Mouse (Mus musculus) liver, embryonic 14.5 days (tissue): ENCODE measurements around the gene Synj2. TPM values are rescaled to one million over a fixed set of nuclear protein-coding genes. Genes with fewer than 3 reads are reported as not detected.

Experiments used
- ATAC-seq: fragments of 200-750 bp; cut with Nextera tagmentation; 2 replicates; pipeline ENCODE4 v1.8.0; 2017; ENCODE audit warnings: moderate number of reproducible peaks, mild to moderate bottlenecking, moderate library complexity; ENCODE audit not compliant: insufficient read depth
- DNase-seq, 3 experiments: peaks; one replicate each; pipeline ENCODE4 v3.0.0-alpha.2; 2012 to 2013; ENCODE audit warnings: low read depth in 3 of 3, low spot score in 3 of 3
- H3K27ac ChIP-seq: fragments of 300-500 bp; sonication (generic); 2 replicates; pipeline ENCODE4 v1.5.1; 2014; ENCODE audit warnings: moderate library complexity, mild to moderate bottlenecking, control low read depth, inconsistent platforms
- H3K27me3 ChIP-seq: fragments of 300-500 bp; sonication (generic); 2 replicates; pipeline ENCODE4 v1.6.1; 2014; ENCODE audit warnings: mild to moderate bottlenecking, low read length, moderate library complexity; ENCODE audit not compliant: control insufficient read depth, insufficient read depth
- H3K36me3 ChIP-seq: fragments of 300-500 bp; sonication (generic); replicated peaks from 2 replicates; pipeline ENCODE4 v1.6.1; 2014; ENCODE audit warnings: low read depth; ENCODE audit not compliant: control insufficient read depth, insufficient read depth
- H3K4me1 ChIP-seq, 2 experiments: fragments of 200-500 bp in 1 of 2; fragments of 300-500 bp in 1 of 2; sonication (generic) in 1 of 2; replicated peaks; 2 replicates each; pipeline ENCODE4 v1.6.1; 2012 to 2014; ENCODE audit warnings: antibody characterized with exemption in 1 of 2, inconsistent platforms in 1 of 2, low read length in 1 of 2; ENCODE audit not compliant: control insufficient read depth in 2 of 2, insufficient read depth in 2 of 2
- H3K4me2 ChIP-seq: fragments of 300-500 bp; sonication (generic); 2 replicates; pipeline ENCODE4 v1.6.1; 2014; ENCODE audit warnings: low read depth, mild to moderate bottlenecking, control low read depth, moderate library complexity
- H3K4me3 ChIP-seq, 2 experiments: fragments of 200-500 bp in 1 of 2; fragments of 300-500 bp in 1 of 2; sonication (generic) in 1 of 2; 2 replicates each; pipeline ENCODE4 v1.5.1; 2012 to 2014; ENCODE audit warnings: low read depth in 2 of 2, low read length in 2 of 2, mild to moderate bottlenecking in 2 of 2, control low read depth in 1 of 2, inconsistent platforms in 1 of 2, moderate library complexity in 1 of 2; ENCODE audit not compliant: insufficient read depth in 1 of 2
- H3K9ac ChIP-seq: fragments of 300-500 bp; sonication (generic); replicated peaks from 2 replicates; pipeline ENCODE4 v1.6.1; 2014; ENCODE audit warnings: mild to moderate bottlenecking, control low read depth, moderate library complexity
- H3K9me3 ChIP-seq: fragments of 300-500 bp; sonication (generic); 2 replicates; pipeline ENCODE4 v1.6.1; 2016; ENCODE audit warnings: low read length, mixed read lengths; ENCODE audit not compliant: control insufficient read depth
- CTCF ChIP-seq: IDR thresholded peaks from 2 replicates; pipeline ENCODE4 v1.5.1; 2016; ENCODE audit warnings: antibody characterized with exemption, low read depth, control low read depth
- EP300 ChIP-seq: IDR thresholded peaks from 2 replicates; pipeline ENCODE4 v1.6.1; 2016; ENCODE audit warnings: antibody characterized with exemption, low read depth
- WGBS: fragments of 180-500 bp; shearing (Covaris S2); extraction: QIAGEN DNeasy Blood & Tissue Kit; methylation state at CpG from one replicate; pipeline ENCODE4 v1.1.7; 2014; ENCODE audit not compliant: insufficient replicate concordance; 5-methylcytosine and 5-hydroxymethylcytosine counted together
- polyA plus RNA-seq, 2 experiments: library from polyadenylated mRNA; depleted of rRNA in 1 of 2; stranded (reverse) in 1 of 2; unstranded in 1 of 2; fragments of >200 nt; fragmentation: Nextera tagmentation in 1 of 2; extraction: Ambion mirVana in 1 of 2; gene quantifications; 2 replicates each; pipeline versions ENCODE4 v1.2.1 to v1.2.3; 2012 to 2014

Synj2 gene
- polyA plus RNA-seq, 2 experiments = 1.6 to 1.9 TPM

GRCm38 (mm10) chr17:5952455-5952854, 11.4 kb downstream of the Synj2 start:
- TF ChIP-seq EP300 (no peak), CTCF (no peak)
- Histone ChIP-seq H3K9me3 (no peaks in the 10 kb centered on the region), H3K4me1 (no peaks in the 10 kb centered on the region; a peak in 1 of 4 replicates), H3K27ac (no peak overlapping the region), H3K36me3 (no peaks in the 10 kb centered on the region), H3K27me3 (no peaks in the 10 kb centered on the region), H3K4me2 (no peak overlapping the region), H3K4me3 (no peak overlapping the region), H3K9ac (no peak overlapping the region)
- DNase-seq (no peak), ATAC-seq (no peak)
- 69% methylated on average over 4 of the region's 4 CpGs for WGBS

DNA sequence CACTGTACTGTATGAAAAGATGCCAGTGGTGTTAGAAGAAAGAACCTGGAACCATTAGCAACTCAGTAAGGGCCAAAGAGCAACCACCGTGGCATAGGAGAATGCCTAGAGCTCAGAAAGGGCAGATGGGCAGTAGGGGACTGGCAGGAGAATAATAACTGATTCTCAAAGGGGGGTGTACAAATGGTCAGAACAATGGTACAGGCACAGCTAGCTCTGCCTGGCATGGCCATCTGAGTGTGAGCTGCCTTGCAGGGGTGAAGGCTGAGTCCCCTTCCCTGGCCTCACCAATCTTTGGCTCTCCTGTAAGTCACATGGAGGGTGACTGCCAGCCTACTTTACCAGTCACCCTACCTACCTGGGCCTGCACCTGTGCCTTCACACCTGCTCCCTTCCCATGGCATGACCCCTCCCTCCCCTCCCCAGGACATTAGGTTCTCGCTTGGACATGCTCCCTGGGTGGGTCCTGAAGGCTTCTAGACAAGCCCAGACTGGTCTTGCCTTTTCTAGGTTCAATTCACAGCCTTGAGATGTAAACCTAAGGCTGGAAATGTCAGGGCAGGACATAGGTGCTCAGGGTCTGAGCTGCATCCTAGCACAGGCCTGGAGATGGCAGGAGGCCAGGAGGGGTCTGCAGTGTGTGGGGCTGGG, 15.4 kb downstream of the Synj2 start:
- no peak overlapping the region for H3K9ac ChIP-seq
- H3K27ac ChIP-seq = no peak overlapping the region
- DNase-seq = no peak
- H3K36me3 ChIP-seq = no peaks in the 10 kb centered on the region
- no peak for ATAC-seq
- 47% methylated on average over 2 of the region's 2 CpGs for WGBS
- H3K9me3 ChIP-seq = no peaks in the 10 kb centered on the region
- no peak for TF ChIP-seq EP300
- no peak for TF ChIP-seq CTCF
- no peak overlapping the region for H3K4me3 ChIP-seq
- no peak overlapping the region for H3K4me2 ChIP-seq
- H3K4me1 ChIP-seq = no peaks in the 10 kb centered on the region; a peak in 1 of 4 replicates
- no peaks in the 10 kb centered on the region for H3K27me3 ChIP-seq

- TF ChIP-seq CTCF (no peak), EP300 (no peak)
- Histone ChIP-seq H3K27ac (no peak overlapping the region), H3K4me3 (no peak overlapping the region), H3K36me3 (no peaks in the 10 kb centered on the region), H3K9ac (no peak overlapping the region), H3K9me3 (no peaks in the 10 kb centered on the region), H3K4me1 (no peaks in the 10 kb centered on the region; a peak in 1 of 4 replicates), H3K4me2 (no peak overlapping the region), H3K27me3 (no peaks in the 10 kb centered on the region)
- WGBS = 41% methylated on average over 3 of the region's 3 CpGs
- no peak for ATAC-seq
- no peak for DNase-seq
These were observed 16.0 kb downstream of the Synj2 start for GRCm38 (mm10) chr17:5957097-5957496.

- H3K36me3 ChIP-seq = no peaks in the 10 kb centered on the region
- H3K4me1 ChIP-seq = no peaks in the 10 kb centered on the region; a peak in 1 of 4 replicates
- no peaks in the 10 kb centered on the region for H3K9me3 ChIP-seq
- no peak for DNase-seq
- H3K4me3 ChIP-seq = no peak overlapping the region
- WGBS = 65% methylated on average over 5 of the region's 5 CpGs
- no peak for ATAC-seq
- TF ChIP-seq CTCF (no peak), EP300 (no peak)
- no peaks in the 10 kb centered on the region for H3K27me3 ChIP-seq
- H3K4me2 ChIP-seq = no peak overlapping the region
- H3K9ac ChIP-seq = no peak overlapping the region
- no peak overlapping the region for H3K27ac ChIP-seq
These were observed 17.1 kb downstream of the Synj2 start for GRCm38 (mm10) chr17:5958229-5958628.

- no peaks in the 10 kb centered on the region for H3K27me3 ChIP-seq
- TF ChIP-seq CTCF = no peak
- no peak for TF ChIP-seq EP300
- no peak for DNase-seq
- no peak overlapping the region for H3K4me2 ChIP-seq
- no peaks in the 10 kb centered on the region for H3K36me3 ChIP-seq
- H3K9ac ChIP-seq = no peak overlapping the region
- no peaks in the 10 kb centered on the region; a peak in 1 of 4 replicates for H3K4me1 ChIP-seq
- H3K27ac ChIP-seq = no peak overlapping the region
- no peaks in the 10 kb centered on the region for H3K9me3 ChIP-seq
- 72% methylated on average over 10 of the region's 10 CpGs for WGBS
- no peak overlapping the region for H3K4me3 ChIP-seq
- ATAC-seq = no peak
These were observed 17.6 kb downstream of the Synj2 start for GRCm38 (mm10) chr17:5958636-5959035.
